Mouse (Mus musculus) liver, embryonic 16.5 days (tissue): ENCODE results near the gene Smyd3. TPM values are rescaled to one million over a fixed set of nuclear protein-coding genes. Genes with fewer than 3 reads are reported as not detected.

Source experiments
- ATAC-seq: fragments of 200-750 bp; cut with Nextera tagmentation; 2 replicates; pipeline ENCODE4 v1.8.0; 2017; ENCODE audit warnings: low read depth, mild to moderate bottlenecking, moderate number of reproducible peaks, moderate library complexity
- H3K27ac ChIP-seq: fragments of 300-500 bp; sonication (generic); 2 replicates; pipeline ENCODE4 v1.5.1; 2014; ENCODE audit warnings: mild to moderate bottlenecking, low read length
- H3K27me3 ChIP-seq: fragments of 300-500 bp; sonication (generic); 2 replicates; pipeline ENCODE4 v1.6.1; 2014; ENCODE audit warnings: low read depth, low read length, mixed read lengths; ENCODE audit not compliant: control insufficient read depth, insufficient read depth
- H3K36me3 ChIP-seq: fragments of 300-500 bp; sonication (generic); 2 replicates; pipeline ENCODE4 v1.6.1; 2014; ENCODE audit warnings: mild to moderate bottlenecking; ENCODE audit not compliant: control insufficient read depth, insufficient read depth
- H3K4me1 ChIP-seq: fragments of 300-500 bp; sonication (generic); 2 replicates; pipeline ENCODE4 v1.6.1; 2014; ENCODE audit warnings: low read depth, low read length, mixed read lengths; ENCODE audit not compliant: control insufficient read depth
- H3K4me2 ChIP-seq: fragments of 300-500 bp; sonication (generic); 2 replicates; pipeline ENCODE4 v1.6.1; 2014; ENCODE audit warnings: low read depth, low read length, mixed read lengths
- H3K4me3 ChIP-seq: fragments of 300-500 bp; sonication (generic); 2 replicates; pipeline ENCODE4 v1.5.1; 2014; ENCODE audit warnings: low read depth, mild to moderate bottlenecking, low read length
- H3K9ac ChIP-seq: fragments of 300-500 bp; sonication (generic); 2 replicates; pipeline ENCODE4 v1.6.1; 2014; ENCODE audit warnings: low read depth, low read length
- H3K9me3 ChIP-seq: fragments of 300-500 bp; sonication (generic); replicated peaks from 2 replicates; pipeline ENCODE4 v1.6.1; 2016; ENCODE audit warnings: low read length; ENCODE audit not compliant: control insufficient read depth
- WGBS: fragments of 180-500 bp; shearing (Covaris S2); extraction: QIAGEN DNeasy Blood & Tissue Kit; methylation state at CpG from one replicate; pipeline ENCODE4 v1.1.7; 2014; ENCODE audit not compliant: insufficient replicate concordance; 5-methylcytosine and 5-hydroxymethylcytosine counted together
- polyA plus RNA-seq: library from polyadenylated mRNA; unstranded; fragments of >200 nt; fragmentation: Nextera tagmentation; extraction: Ambion mirVana; gene quantifications from 2 replicates; pipeline ENCODE4 v1.2.1, GENCODE M21; 2015

Gene Smyd3
- polyA plus RNA-seq, 1 experiment from 2014 or later: 6.4 TPM

DNA sequence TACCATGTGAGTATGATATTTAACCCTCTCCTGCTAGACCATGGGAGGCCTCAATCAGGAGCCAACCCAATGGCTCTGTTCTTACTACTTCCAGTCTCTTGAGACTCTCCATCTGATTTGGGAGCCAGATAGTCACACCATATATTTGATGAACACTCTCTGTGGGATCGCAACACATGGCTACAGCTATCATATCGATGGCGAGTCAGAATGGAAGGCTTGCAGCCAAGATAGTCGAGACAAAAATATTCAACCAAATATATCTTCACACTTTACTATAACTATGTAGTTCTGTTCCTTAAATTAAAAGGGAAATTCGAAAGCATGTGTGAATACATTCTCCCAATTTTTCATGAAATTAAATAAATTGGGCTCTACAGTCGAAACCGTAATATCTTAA, 132.2 kb downstream of the Smyd3 start:
- Histone ChIP-seq H3K36me3 (no peaks in the 10 kb centered on the region), H3K4me3 (no peak overlapping the region), H3K4me1 (no peaks in the 10 kb centered on the region), H3K27ac (no peak overlapping the region), H3K27me3 (no peaks in the 10 kb centered on the region), H3K9me3 (no peaks in the 10 kb centered on the region), H3K4me2 (no peak overlapping the region), H3K9ac (no peak overlapping the region)
- no peak for ATAC-seq
- WGBS: 76% methylated on average over 7 of the region's 7 CpGs

DNA sequence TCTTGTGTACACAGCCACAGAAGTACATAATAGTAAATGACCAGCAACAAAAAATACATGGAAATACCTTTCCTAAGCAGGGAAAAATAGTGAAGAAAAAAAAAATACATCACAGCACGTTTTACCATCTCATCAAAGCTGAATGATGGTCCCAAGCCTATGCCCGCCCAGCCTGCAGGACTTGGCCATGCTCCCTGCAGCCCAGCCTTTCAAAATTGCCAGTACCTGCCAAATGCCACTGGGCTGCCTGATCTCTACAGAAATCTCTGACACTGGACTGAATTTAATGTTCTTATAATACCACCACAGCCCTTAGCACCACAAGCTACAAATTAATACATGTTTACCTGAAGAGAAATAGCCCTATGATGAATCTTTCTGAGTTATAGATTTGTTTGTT, 133.5 kb downstream of the Smyd3 start:
- Histone ChIP-seq H3K27me3 (no peaks in the 10 kb centered on the region), H3K36me3 (no peaks in the 10 kb centered on the region), H3K4me2 (no peak overlapping the region), H3K4me1 (no peaks in the 10 kb centered on the region), H3K9ac (no peak overlapping the region), H3K4me3 (no peak overlapping the region), H3K9me3 (no peaks in the 10 kb centered on the region), H3K27ac (no peak overlapping the region)
- ATAC-seq: no peak
- WGBS: 59% methylated on average over 2 of the region's 2 CpGs

DNA sequence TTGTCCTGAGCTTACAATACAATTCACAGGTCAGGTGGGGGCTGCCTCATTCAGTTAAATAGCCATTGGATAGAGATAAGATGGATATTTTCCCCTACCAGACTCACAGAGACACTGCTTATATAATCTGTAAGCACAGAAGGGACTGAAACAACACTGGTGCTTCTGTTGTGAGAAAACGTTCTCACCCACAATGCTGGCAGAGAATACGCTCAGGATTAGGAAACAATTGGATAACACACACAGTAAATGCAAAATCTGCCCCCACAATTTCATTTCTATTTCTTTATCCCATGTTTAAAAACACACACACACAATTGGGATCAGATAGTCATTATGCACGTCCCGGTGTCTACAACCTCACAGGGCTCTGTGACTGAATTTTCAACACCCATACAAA, 139.7 kb downstream of the Smyd3 start:
- no peaks in the 10 kb centered on the region for H3K36me3 ChIP-seq
- H3K4me2 ChIP-seq: no peak overlapping the region
- no peak overlapping the region for H3K9ac ChIP-seq
- no peak overlapping the region for H3K27ac ChIP-seq
- no peak overlapping the region for H3K4me3 ChIP-seq
- 74% methylated on average over 4 of the region's 4 CpGs for WGBS
- H3K4me1 ChIP-seq: no peaks in the 10 kb centered on the region
- H3K27me3 ChIP-seq: no peaks in the 10 kb centered on the region
- no peaks in the 10 kb centered on the region for H3K9me3 ChIP-seq
- ATAC-seq: no peak

DNA sequence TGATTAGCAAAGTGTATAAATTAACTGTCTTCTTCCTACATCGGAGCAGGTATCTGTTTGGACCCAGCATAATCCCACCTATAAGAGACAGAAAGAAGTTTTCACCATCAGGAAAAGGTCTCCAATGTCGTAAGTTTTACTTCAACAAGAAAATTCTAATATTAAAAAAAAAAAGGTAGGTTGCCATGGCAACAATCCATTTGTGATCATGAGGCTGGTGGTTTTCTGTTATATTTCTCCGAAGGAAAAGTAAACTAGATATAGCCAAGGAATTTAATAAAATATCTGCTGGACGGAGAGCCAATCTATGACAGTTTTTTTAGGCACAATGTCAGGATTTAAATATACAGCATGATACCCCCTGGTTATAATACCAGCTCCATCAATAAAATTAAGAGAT, 142.9 kb downstream of the Smyd3 start:
- no peaks in the 10 kb centered on the region for H3K9me3 ChIP-seq
- H3K4me3 ChIP-seq: no peak overlapping the region
- no peaks in the 10 kb centered on the region for H3K27me3 ChIP-seq
- H3K27ac ChIP-seq: no peak overlapping the region
- WGBS: 72% methylated on average over 4 of the region's 4 CpGs
- H3K4me1 ChIP-seq: no peaks in the 10 kb centered on the region
- H3K36me3 ChIP-seq: no peaks in the 10 kb centered on the region
- no peak for ATAC-seq
- H3K9ac ChIP-seq: no peak overlapping the region
- no peak overlapping the region for H3K4me2 ChIP-seq

DNA sequence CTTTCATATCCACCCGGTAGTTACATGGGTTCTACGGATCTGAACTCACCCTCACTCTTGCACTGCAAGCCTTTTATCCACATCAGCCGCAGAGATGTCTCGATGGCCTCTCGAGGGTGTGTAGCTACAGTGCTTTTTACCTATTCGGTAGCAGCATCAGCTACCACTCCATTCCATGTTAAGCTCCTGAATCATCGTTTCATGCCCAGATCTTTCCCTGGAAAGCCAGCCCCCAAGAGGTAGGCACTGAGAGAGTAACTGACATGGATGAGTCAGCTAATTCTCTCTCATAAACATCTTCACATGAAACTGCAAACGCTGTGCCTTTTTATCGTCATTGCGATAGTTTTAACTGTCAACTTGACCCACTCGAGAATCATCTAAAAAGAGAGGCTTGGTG, 143.9 kb downstream of the Smyd3 start:
- no peaks in the 10 kb centered on the region for H3K36me3 ChIP-seq
- 74% methylated on average over 11 of the region's 11 CpGs for WGBS
- H3K9me3 ChIP-seq: no peaks in the 10 kb centered on the region
- H3K27me3 ChIP-seq: no peaks in the 10 kb centered on the region
- H3K9ac ChIP-seq: no peak overlapping the region
- no peak overlapping the region for H3K27ac ChIP-seq
- no peak overlapping the region for H3K4me2 ChIP-seq
- ATAC-seq: no peak
- H3K4me1 ChIP-seq: no peaks in the 10 kb centered on the region
- H3K4me3 ChIP-seq: no peak overlapping the region

DNA sequence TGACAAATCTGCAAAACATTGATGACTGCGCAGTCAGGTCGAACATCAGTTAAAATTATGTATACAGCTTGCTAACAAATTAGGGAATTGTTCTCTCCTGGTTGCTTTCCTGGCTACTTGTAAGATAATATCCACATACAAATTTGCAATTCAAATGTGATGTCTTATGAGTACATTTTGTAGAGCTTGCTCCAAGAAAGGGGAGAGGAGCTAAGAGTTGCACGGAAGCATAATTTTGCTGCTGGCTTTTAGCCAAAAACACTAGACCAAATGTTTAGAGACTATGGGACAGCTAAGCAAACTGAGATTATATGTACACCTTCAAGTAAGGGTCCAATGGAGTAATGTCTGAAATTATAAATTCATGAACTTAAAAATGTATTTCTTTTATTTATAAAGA, 146.7 kb downstream of the Smyd3 start:
- no peaks in the 10 kb centered on the region for H3K4me1 ChIP-seq
- H3K9me3 ChIP-seq: no peaks in the 10 kb centered on the region
- 77% methylated on average over 3 of the region's 3 CpGs for WGBS
- no peak overlapping the region for H3K9ac ChIP-seq
- H3K27me3 ChIP-seq: no peaks in the 10 kb centered on the region
- H3K4me3 ChIP-seq: no peak overlapping the region
- H3K4me2 ChIP-seq: no peak overlapping the region
- no peaks in the 10 kb centered on the region for H3K36me3 ChIP-seq
- ATAC-seq: no peak
- no peak overlapping the region for H3K27ac ChIP-seq

DNA sequence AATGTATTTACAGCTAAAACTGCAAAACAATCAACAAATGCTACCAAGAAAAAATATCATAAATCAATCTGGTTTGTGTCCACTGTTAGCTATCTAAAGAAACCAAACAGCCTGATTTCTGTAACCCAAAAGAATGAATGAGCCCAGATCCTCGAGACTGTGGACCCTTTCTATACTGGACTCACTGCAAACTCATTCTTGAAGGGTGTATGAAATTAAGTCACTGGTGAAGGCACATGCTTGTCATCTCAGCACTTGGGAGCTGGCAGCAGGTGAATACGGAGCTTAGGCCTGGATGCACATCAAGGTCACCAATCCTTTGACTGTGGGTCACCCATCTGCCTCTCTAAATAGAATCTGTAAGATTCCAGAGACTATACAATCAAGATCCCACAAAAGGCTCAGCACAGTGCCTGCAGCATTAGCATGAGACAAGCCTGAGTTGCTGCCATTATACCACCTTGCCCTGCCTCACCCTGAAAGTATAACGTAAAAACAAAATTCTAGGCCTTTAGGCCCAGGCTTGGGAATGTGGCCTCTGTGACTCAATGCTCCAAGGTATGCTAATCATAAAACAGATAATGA, 149.3 kb downstream of the Smyd3 start:
- WGBS: 60% methylated on average over 3 of the region's 3 CpGs
- H3K36me3 ChIP-seq: no peaks in the 10 kb centered on the region
- no peak for ATAC-seq

DNA sequence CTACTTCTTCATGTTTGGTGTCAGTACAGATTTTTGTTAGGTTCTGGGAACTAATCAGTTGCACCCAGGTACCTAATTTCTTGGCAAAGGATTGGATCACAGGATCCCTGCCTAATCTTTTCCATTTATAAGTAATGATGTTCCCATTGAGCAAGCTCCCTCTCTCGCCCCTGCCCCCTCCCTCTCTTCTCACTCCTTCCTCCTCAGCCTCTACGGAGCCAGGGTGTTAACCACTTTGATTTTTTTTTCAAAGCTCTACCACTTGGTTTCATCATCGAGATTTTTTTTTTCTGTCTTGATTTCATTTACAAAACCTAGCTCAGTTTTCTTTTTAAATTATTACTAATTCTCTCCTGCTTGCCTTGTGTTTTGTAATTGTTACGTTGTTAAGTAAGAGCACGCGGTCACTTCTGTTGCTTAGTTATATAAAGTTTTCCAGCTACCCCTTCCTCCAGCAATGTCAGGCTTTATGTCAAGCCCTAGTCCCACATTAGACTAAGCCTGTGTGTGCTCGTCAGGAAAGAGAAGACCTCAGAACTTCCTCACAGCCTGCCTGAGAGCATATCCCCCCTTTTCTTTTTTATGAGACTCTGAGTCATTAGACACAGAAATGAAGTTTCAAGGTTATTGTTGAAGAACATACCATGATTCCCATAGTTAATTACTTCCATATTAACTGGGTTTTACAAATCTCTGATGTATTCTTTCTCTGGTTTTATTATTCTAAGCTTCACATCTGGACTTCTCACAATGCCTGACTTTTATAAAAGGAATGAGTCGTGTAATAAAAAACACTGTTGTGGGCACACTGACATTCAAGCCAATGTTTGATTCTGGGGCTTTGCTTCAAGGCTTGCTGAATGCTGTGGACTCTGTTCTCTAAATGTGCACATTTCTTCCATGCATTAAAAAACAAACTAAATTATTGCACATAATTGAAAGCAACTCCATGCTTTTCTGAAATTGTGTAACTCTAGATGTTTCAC, 156.1 kb downstream of the Smyd3 start:
- H3K9me3 ChIP-seq: no peaks in the 10 kb centered on the region
- no peak overlapping the region for H3K27ac ChIP-seq
- no peaks in the 10 kb centered on the region for H3K4me1 ChIP-seq
- no peaks in the 10 kb centered on the region for H3K27me3 ChIP-seq
- H3K36me3 ChIP-seq: no peaks in the 10 kb centered on the region
- no peak overlapping the region for H3K4me2 ChIP-seq
- 46% methylated on average over 8 of the region's 8 CpGs for WGBS
- no peak for ATAC-seq
- H3K4me3 ChIP-seq: no peak overlapping the region
- no peak overlapping the region for H3K9ac ChIP-seq

More for the DNA sequence above, 149.3 kb downstream of the Smyd3 start:
- H3K4me2 ChIP-seq: no peak overlapping the region
- no peaks in the 10 kb centered on the region for H3K27me3 ChIP-seq
- no peak overlapping the region for H3K27ac ChIP-seq
- H3K9ac ChIP-seq: no peak overlapping the region
- no peak overlapping the region for H3K4me3 ChIP-seq
- H3K4me1 ChIP-seq: no peaks in the 10 kb centered on the region
- H3K9me3 ChIP-seq: no peaks in the 10 kb centered on the region

DNA sequence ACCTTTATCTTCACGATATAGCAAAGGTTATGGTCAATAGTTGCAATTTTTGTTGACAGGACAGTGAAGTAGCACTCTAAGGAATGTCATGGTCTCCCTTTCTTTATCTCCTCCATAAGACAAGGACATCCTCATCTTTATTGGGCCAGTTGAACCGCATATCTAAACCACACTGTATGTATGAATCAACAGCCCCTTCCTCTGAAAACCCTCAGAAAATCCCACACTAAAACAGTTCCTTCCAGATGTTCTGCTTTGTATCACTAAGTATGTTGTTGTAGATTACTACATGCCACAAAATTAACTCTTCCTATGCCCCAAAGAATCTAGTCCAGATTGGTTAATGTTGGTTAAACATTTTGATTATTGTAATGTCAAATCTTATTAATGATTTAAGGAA, 160.7 kb downstream of the Smyd3 start:
- Histone ChIP-seq H3K36me3 (no peaks in the 10 kb centered on the region), H3K9me3 (no peaks in the 10 kb centered on the region), H3K9ac (no peak overlapping the region), H3K27ac (no peak overlapping the region), H3K4me2 (no peak overlapping the region), H3K27me3 (no peaks in the 10 kb centered on the region), H3K4me3 (no peak overlapping the region), H3K4me1 (no peaks in the 10 kb centered on the region)
- ATAC-seq: no peak
- 43% methylated on average over 2 of the region's 2 CpGs for WGBS
